Mouse (Mus musculus) heart, embryonic 14.5 days (tissue): Measurements from ENCODE around the gene 4921511C20Rik. TPM values are rescaled to one million over a fixed set of nuclear protein-coding genes. Genes with fewer than 3 reads are reported as not detected.

ENCODE experiments used
- ATAC-seq: fragments of 200-750 bp; cut with Nextera tagmentation; 2 replicates; pipeline ENCODE4 v1.8.0; 2017; ENCODE audit warnings: low read depth, moderate TSS enrichment; ENCODE audit not compliant: insufficient number of reproducible peaks, insufficient read depth, low FRiP score
- H3K27ac ChIP-seq, 2 experiments: fragments of 200-500 bp in 1 of 2; fragments of 300-500 bp in 1 of 2; sonication (generic) in 1 of 2; replicated peaks in 1 of 2; 2 replicates each; pipeline ENCODE4 v1.5.1; 2012 to 2014; ENCODE audit warnings: low read depth in 2 of 2, low read length in 2 of 2, control low read depth in 1 of 2, mild to moderate bottlenecking in 1 of 2, mixed read lengths in 1 of 2; ENCODE audit not compliant: control insufficient read depth in 1 of 2, insufficient read depth in 1 of 2
- H3K27me3 ChIP-seq: fragments of 300-500 bp; sonication (generic); 2 replicates; pipeline ENCODE4 v1.6.1; 2014; ENCODE audit warnings: mild to moderate bottlenecking, low read length, control low read depth; ENCODE audit not compliant: control insufficient read depth, insufficient read depth
- H3K36me3 ChIP-seq: fragments of 300-500 bp; sonication (generic); 2 replicates; pipeline ENCODE4 v1.6.1; 2014; ENCODE audit warnings: mild to moderate bottlenecking, control low read depth, low read length, mixed read lengths; ENCODE audit not compliant: control insufficient read depth, insufficient read depth
- H3K4me1 ChIP-seq, 2 experiments: fragments of 200-500 bp in 1 of 2; fragments of 300-500 bp in 1 of 2; sonication (generic) in 1 of 2; 2 replicates each; pipeline ENCODE4 v1.6.1; 2012 to 2014; ENCODE audit warnings: low read length in 2 of 2, control low read depth in 1 of 2, mixed read lengths in 1 of 2; ENCODE audit not compliant: control insufficient read depth in 2 of 2, insufficient read depth in 2 of 2
- H3K4me2 ChIP-seq: fragments of 300-500 bp; sonication (generic); 2 replicates; pipeline ENCODE4 v1.6.1; 2014; ENCODE audit warnings: mild to moderate bottlenecking, low read length
- H3K4me3 ChIP-seq, 2 experiments: fragments of 200-500 bp in 1 of 2; fragments of 300-500 bp in 1 of 2; sonication (generic) in 1 of 2; 2 replicates each; pipeline ENCODE4 v1.5.1; 2012 to 2014; ENCODE audit warnings: low read length in 2 of 2, mild to moderate bottlenecking in 2 of 2, control low read depth in 1 of 2, low read depth in 1 of 2, moderate library complexity in 1 of 2; ENCODE audit not compliant: control insufficient read depth in 1 of 2, insufficient read depth in 1 of 2
- H3K9ac ChIP-seq: fragments of 300-500 bp; sonication (generic); 2 replicates; pipeline ENCODE4 v1.6.1; 2014; ENCODE audit warnings: mild to moderate bottlenecking, low read length
- H3K9me3 ChIP-seq: fragments of 300-500 bp; sonication (generic); 2 replicates; pipeline ENCODE4 v1.6.1; 2016; ENCODE audit warnings: low read length, control low read depth; ENCODE audit not compliant: control insufficient read depth
- WGBS: fragments of 180-500 bp; shearing (Covaris S2); extraction: QIAGEN DNeasy Blood & Tissue Kit; methylation state at CpG from one replicate; pipeline ENCODE4 v1.1.7; 2014; 5-methylcytosine and 5-hydroxymethylcytosine counted together
- polyA plus RNA-seq: library from polyadenylated mRNA; unstranded; fragments of >200 nt; fragmentation: Nextera tagmentation; extraction: Ambion mirVana; gene quantifications from 2 replicates; pipeline ENCODE4 v1.2.1, GENCODE M21; 2014

4921511C20Rik gene
- not detected in 2 replicates for polyA plus RNA-seq

GRCm38 (mm10) chrX:127393993-127394392 lies at the start of gene 4921511C20Rik:
4921511C20Rik (plus strand) TSS chrX:127394293.
- no peaks in the 10 kb centered on the region for H3K36me3 ChIP-seq
- no peaks in the 10 kb centered on the region for H3K27me3 ChIP-seq
- no peak within 1 kb of the TSS for H3K4me2 ChIP-seq
- ATAC-seq, result no peak
- no peak within 1 kb of the TSS for H3K27ac ChIP-seq
- H3K4me3 ChIP-seq, result no peak within 1 kb of the TSS
- H3K4me1 ChIP-seq, result no peaks in the 10 kb centered on the region
- no peaks in the 10 kb centered on the region for H3K9me3 ChIP-seq
- WGBS, result 71% methylated on average over 2 of the region's 2 CpGs
- no peak within 1 kb of the TSS for H3K9ac ChIP-seq
